In the genomic region with DNA sequence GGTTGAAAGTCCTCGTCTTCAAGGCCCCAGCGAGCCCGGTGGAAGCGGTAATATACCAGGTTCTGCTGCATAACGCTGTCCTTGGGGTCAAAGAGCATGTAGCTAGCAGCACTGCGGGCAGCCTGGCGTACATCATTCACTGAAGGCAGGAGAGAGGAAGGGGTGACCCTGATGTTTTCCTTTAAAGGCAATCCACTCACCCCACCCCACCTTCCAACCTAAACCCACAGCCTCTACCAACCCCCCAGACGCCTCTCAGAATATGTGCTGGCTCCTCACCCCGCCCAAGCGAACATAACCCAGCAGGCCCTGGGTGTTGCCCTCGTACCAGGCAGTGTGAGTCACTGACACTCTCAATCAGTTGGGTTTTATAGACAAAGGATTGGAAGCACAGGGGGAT, we compare ENCODE assay signal across 12 mouse cellular contexts. TPM values are rescaled to one million over a fixed set of nuclear protein-coding genes. Genes with fewer than 3 reads are reported as not detected.
DNase-seq lines count a peak whose midpoint lies in the region; ATAC-seq lines count a peak whose summit lies in the region.
"Had no signal": no experiment of that assay in that cellular context is flagged by ENCODE, and none has a peak within 500 bp of the region (broad histone marks: within the 10 kb centered on the region; RNA-seq: fewer than 3 reads in every experiment).

No protein-coding gene starts in this region.

- H3K4me3 ChIP-seq in heart, embryonic 14.5 days (ENCODE audit: control insufficient read depth in 1 of 2, insufficient read depth in 1 of 2, low read depth in 1 of 2, low read length in 2 of 2): no peak overlapping the region
- no peak overlapping the region for H3K4me3 ChIP-seq in neural tube, embryonic 13.5 days
- H3K4me3 ChIP-seq in embryonic facial prominence, embryonic 15.5 days (replicated peaks): no peak overlapping the region
- no peak overlapping the region for H3K4me3 ChIP-seq in forebrain, embryonic 10.5 days

- no peak for DNase-seq in heart, postnatal 14 days
- DNase-seq in neural tube, embryonic 10.5 days (ENCODE audit: extremely low spot score, low spot score): no peak
- DNase-seq in thymus, postnatal 4 days: peak; percentile 64
- DNase-seq in forebrain, embryonic 10.5 days (ENCODE audit: extremely low spot score, low spot score): no peak
- no peak for DNase-seq in spleen, postnatal 4 days (ENCODE audit: low spot score in 2 of 2)
- DNase-seq: embryo, embryonic 11 days; spleen, adult 18-20 months had no signal

- peak overlapping the region; percentile 14 to 31; a peak in 1 of 4 replicates for H3K27ac ChIP-seq in heart, embryonic 14.5 days (replicated peaks in 1 of 2; ENCODE audit: control insufficient read depth in 1 of 2, insufficient read depth in 1 of 2, low read depth in 2 of 2, low read length in 2 of 2)
- no peak overlapping the region for H3K27ac ChIP-seq in neural tube, embryonic 13.5 days (replicated peaks)
- H3K27ac ChIP-seq in embryonic facial prominence, embryonic 15.5 days (replicated peaks): peak overlapping the region; percentile 48; the same call in 1 of the 2 replicates
- no peak overlapping the region for H3K27ac ChIP-seq in forebrain, embryonic 10.5 days

- peak overlapping the region; percentile 84 for H3K4me2 ChIP-seq in heart, embryonic 14.5 days (ENCODE audit: low read length)
- H3K4me2 ChIP-seq in neural tube, embryonic 13.5 days: no peak overlapping the region
- peak overlapping the region; percentile 79 for H3K4me2 ChIP-seq in embryonic facial prominence, embryonic 15.5 days (replicated peaks)

- H3K36me3 ChIP-seq in heart, embryonic 14.5 days (ENCODE audit: control insufficient read depth, insufficient read depth, low read length): peaks cover 51% of the 10 kb centered on the region
- no peaks in the 10 kb centered on the region for H3K36me3 ChIP-seq in neural tube, embryonic 13.5 days
- peaks cover 20% of the 10 kb centered on the region for H3K36me3 ChIP-seq in embryonic facial prominence, embryonic 15.5 days
- H3K36me3 ChIP-seq in forebrain, embryonic 10.5 days (replicated peaks): peaks cover 22% of the 10 kb centered on the region
- H3K36me3 ChIP-seq: G1E had no signal

- no peaks in the 10 kb centered on the region for H3K27me3 ChIP-seq in heart, embryonic 14.5 days (ENCODE audit: control insufficient read depth, insufficient read depth, low read length)
- peaks cover 29% of the 10 kb centered on the region for H3K27me3 ChIP-seq in neural tube, embryonic 13.5 days
- H3K27me3 ChIP-seq in embryonic facial prominence, embryonic 15.5 days: no peaks in the 10 kb centered on the region
- peaks cover 45% of the 10 kb centered on the region for H3K27me3 ChIP-seq in forebrain, embryonic 10.5 days (ENCODE audit: poor library complexity, severe bottlenecking)

- no peak for ATAC-seq in heart, embryonic 14.5 days (ENCODE audit: insufficient number of reproducible peaks, insufficient read depth, low FRiP score, low read depth)
- ATAC-seq in neural tube, embryonic 13.5 days (ENCODE audit: low read depth): no peak
- no peak for ATAC-seq in embryonic facial prominence, embryonic 15.5 days (ENCODE audit: insufficient number of reproducible peaks, low FRiP score, low TSS enrichment, low read depth)

- H3K9ac ChIP-seq in heart, embryonic 14.5 days (ENCODE audit: low read length): peak overlapping the region; percentile 88; the same call in 1 of the 2 replicates
- 0 out of 2 replicates have a peak overlapping the region, but pooled peaks have one; percentile 17 for H3K9ac ChIP-seq in neural tube, embryonic 13.5 days
- H3K9ac ChIP-seq in embryonic facial prominence, embryonic 15.5 days: no peak overlapping the region

- 62% methylated on average over 11 of the region's 11 CpGs for WGBS in heart, embryonic 14.5 days
- 73% methylated on average over 11 of the region's 11 CpGs for WGBS in neural tube, embryonic 13.5 days
- WGBS in embryonic facial prominence, embryonic 15.5 days: 69% methylated on average over 11 of the region's 11 CpGs
- WGBS in forebrain, embryonic 10.5 days: 87% methylated on average over 11 of the region's 11 CpGs

- H3K4me1 ChIP-seq in heart, embryonic 14.5 days (ENCODE audit: control insufficient read depth in 2 of 2, insufficient read depth in 2 of 2, low read length in 2 of 2): peaks cover 27 to 29% of the 10 kb centered on the region in 2 experiments
- H3K4me1 ChIP-seq in neural tube, embryonic 13.5 days (replicated peaks): peaks cover 41% of the 10 kb centered on the region
- peaks cover 57% of the 10 kb centered on the region for H3K4me1 ChIP-seq in embryonic facial prominence, embryonic 15.5 days
- peaks cover 58% of the 10 kb centered on the region for H3K4me1 ChIP-seq in forebrain, embryonic 10.5 days

- intact Hi-C loops in heart, postnatal 14 days (cut with DNase I): no loop called here

- no peaks in the 10 kb centered on the region for H3K9me3 ChIP-seq in heart, embryonic 14.5 days (ENCODE audit: control insufficient read depth, low read length)
- no peaks in the 10 kb centered on the region for H3K9me3 ChIP-seq in neural tube, embryonic 13.5 days
- H3K9me3 ChIP-seq in embryonic facial prominence, embryonic 15.5 days (replicated peaks): no peaks in the 10 kb centered on the region
- no peaks in the 10 kb centered on the region for H3K9me3 ChIP-seq in forebrain, embryonic 10.5 days

RNA-seq across cellular contexts. Expression of a gene that starts 2.9 kb away (rescaled TPM):
- 54.7 and 58.1 TPM in 2 replicates for polyA plus RNA-seq in heart, embryonic 14.5 days (2014; fragmentation: Nextera tagmentation; extraction: Ambion mirVana)
- 10 to 100 TPM; 19.1 to 19.9 TPM for total RNA-seq in heart, postnatal 14 days (2021)
- polyA plus RNA-seq in neural tube, embryonic 13.5 days (2015; fragmentation: Nextera tagmentation; extraction: Ambion mirVana): 24.6 and 27.6 TPM in 2 replicates
- 89.9 and 91.1 TPM in 2 replicates for polyA plus RNA-seq in embryonic facial prominence, embryonic 15.5 days (2015; fragmentation: Nextera tagmentation; extraction: Ambion mirVana)
- polyA plus RNA-seq in forebrain, embryonic 10.5 days (2016; fragmentation: Nextera tagmentation; extraction: Ambion mirVana): 18.7 and 20.5 TPM in 2 replicates
- total RNA-seq: G1E; megakaryocyte, adult 5-6 weeks had no signal
- polyA plus RNA-seq: G1E had no signal

RNA-seq across cellular contexts. Expression of a gene that starts 3.8 kb away (rescaled TPM):
- 94.5 and 95.3 TPM in 2 replicates for polyA plus RNA-seq in heart, embryonic 14.5 days (2014; fragmentation: Nextera tagmentation; extraction: Ambion mirVana)
- total RNA-seq in heart, postnatal 14 days (2021): 10 to 100 TPM; 34.6 to 38.3 TPM
- polyA plus RNA-seq in neural tube, embryonic 13.5 days (2015; fragmentation: Nextera tagmentation; extraction: Ambion mirVana): 33.5 and 37.0 TPM in 2 replicates
- 212 TPM in 2 replicates for polyA plus RNA-seq in embryonic facial prominence, embryonic 15.5 days (2015; fragmentation: Nextera tagmentation; extraction: Ambion mirVana)
- polyA plus RNA-seq in forebrain, embryonic 10.5 days (2016; fragmentation: Nextera tagmentation; extraction: Ambion mirVana): 37.5 and 37.6 TPM in 2 replicates
- polyA plus RNA-seq: G1E had no signal

RNA-seq across cellular contexts. Expression of a gene that starts 14.2 kb away (rescaled TPM):
- 117 and 118 TPM in 2 replicates for polyA plus RNA-seq in heart, embryonic 14.5 days (2014; fragmentation: Nextera tagmentation; extraction: Ambion mirVana)
- total RNA-seq in heart, postnatal 14 days (2021): 100 to 1,000 TPM; 232 to 245 TPM
- 91.6 and 94.4 TPM in 2 replicates for polyA plus RNA-seq in neural tube, embryonic 13.5 days (2015; fragmentation: Nextera tagmentation; extraction: Ambion mirVana)
- 232 and 256 TPM in 2 replicates for polyA plus RNA-seq in embryonic facial prominence, embryonic 15.5 days (2015; fragmentation: Nextera tagmentation; extraction: Ambion mirVana)
- 27.2 and 29.1 TPM in 2 replicates for polyA plus RNA-seq in forebrain, embryonic 10.5 days (2016; fragmentation: Nextera tagmentation; extraction: Ambion mirVana)
- polyA plus RNA-seq: G1E had no signal

RNA-seq across cellular contexts. Expression of a gene that starts 29.9 kb away (rescaled TPM):
- 95.8 and 102 TPM in 2 replicates for polyA plus RNA-seq in heart, embryonic 14.5 days (2014; fragmentation: Nextera tagmentation; extraction: Ambion mirVana)
- 10 to 100 TPM; 36.2 to 36.4 TPM for total RNA-seq in heart, postnatal 14 days (2021)
- polyA plus RNA-seq in neural tube, embryonic 13.5 days (2015; fragmentation: Nextera tagmentation; extraction: Ambion mirVana): 99.8 and 110 TPM in 2 replicates
- 134 and 135 TPM in 2 replicates for polyA plus RNA-seq in embryonic facial prominence, embryonic 15.5 days (2015; fragmentation: Nextera tagmentation; extraction: Ambion mirVana)
- polyA plus RNA-seq in forebrain, embryonic 10.5 days (2016; fragmentation: Nextera tagmentation; extraction: Ambion mirVana): 122 and 125 TPM in 2 replicates

RNA-seq across cellular contexts. Expression of a gene that starts 30.0 kb away (rescaled TPM):
- 0.36 and 0.44 TPM in 2 replicates for polyA plus RNA-seq in heart, embryonic 14.5 days (2014; fragmentation: Nextera tagmentation; extraction: Ambion mirVana)
- under 1 TPM; 0.41 to 0.76 TPM for total RNA-seq in heart, postnatal 14 days (2021)
- polyA plus RNA-seq in neural tube, embryonic 13.5 days (2015; fragmentation: Nextera tagmentation; extraction: Ambion mirVana): 0.65 and 0.75 TPM in 2 replicates
- polyA plus RNA-seq in embryonic facial prominence, embryonic 15.5 days (2015; fragmentation: Nextera tagmentation; extraction: Ambion mirVana): 1.1 and 1.2 TPM in 2 replicates
- 0.51 and 0.76 TPM in 2 replicates for polyA plus RNA-seq in forebrain, embryonic 10.5 days (2016; fragmentation: Nextera tagmentation; extraction: Ambion mirVana)
- total RNA-seq: megakaryocyte, adult 5-6 weeks had no signal
- polyA plus RNA-seq: G1E had no signal

Comparison
In these comparisons a context has a peak if more than half of its experiments do, and no peak if none do; other contexts are left out.
1. H3K27ac ChIP-seq: peak in heart, embryonic 14.5 days (2 of 2) and embryonic facial prominence, embryonic 15.5 days (single experiment); none in neural tube, embryonic 13.5 days (single experiment) and forebrain, embryonic 10.5 days (single experiment).